Mouse (Mus musculus): ENCODE results near the gene Mrpl21. TPM values are rescaled to one million over a fixed set of nuclear protein-coding genes. Genes with fewer than 3 reads are reported as not detected.

Mrpl21 gene
- total and polyA plus RNA-seq, 3 experiments = 86.0 to 129 (median 116) TPM

DNA sequence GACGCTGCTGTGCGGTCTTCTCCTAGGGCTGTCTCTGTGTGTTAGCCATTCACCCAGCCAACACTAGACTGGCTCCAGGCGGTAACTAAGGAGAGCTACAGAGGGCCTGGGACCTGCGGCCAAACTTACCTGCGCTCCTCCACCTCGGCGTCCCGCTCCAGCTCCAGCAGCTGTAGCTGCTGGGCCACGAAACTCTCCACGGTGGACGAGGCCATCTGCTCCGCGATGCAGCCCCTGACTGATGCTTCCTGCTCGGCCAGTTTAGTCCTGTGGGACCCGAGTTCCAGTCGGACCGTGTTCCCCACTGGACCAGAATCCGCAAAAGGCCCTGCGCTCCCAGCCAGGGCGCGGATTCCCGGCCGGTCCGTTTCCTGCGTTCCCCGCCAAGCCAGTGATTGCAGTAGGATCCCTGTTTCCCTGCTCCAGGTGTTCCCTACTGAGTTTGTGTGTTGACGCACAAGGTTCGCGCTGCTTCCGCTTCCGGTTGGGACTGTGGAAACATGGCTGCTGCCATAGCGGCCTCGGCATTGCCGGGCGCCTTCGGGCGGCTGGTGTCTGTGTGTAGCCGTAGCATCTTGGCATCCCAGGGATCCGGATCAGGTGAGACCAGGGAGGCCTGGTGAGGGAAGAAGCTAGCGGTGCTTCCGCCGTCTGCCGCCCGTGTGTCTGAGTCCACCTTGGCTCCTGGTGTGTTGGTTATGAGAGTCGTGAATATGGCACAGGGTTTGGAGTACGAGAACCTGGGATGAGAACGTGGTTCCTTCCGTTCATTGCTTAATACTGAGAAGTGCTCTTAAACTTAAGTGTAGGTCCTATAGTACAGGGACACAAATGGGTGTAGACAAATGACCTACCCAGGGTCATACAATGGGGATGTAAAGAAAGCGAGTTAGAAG is at the start of gene Mrpl21, which contains the start of gene Ighmbp2 (continued):
- peak; percentile 68; the same call in 1 of the 2 replicates for TF ChIP-seq IRF4 (IDR thresholded peaks at IDR 0.05; ENCODE audit: low read depth, low read length)

DNA sequence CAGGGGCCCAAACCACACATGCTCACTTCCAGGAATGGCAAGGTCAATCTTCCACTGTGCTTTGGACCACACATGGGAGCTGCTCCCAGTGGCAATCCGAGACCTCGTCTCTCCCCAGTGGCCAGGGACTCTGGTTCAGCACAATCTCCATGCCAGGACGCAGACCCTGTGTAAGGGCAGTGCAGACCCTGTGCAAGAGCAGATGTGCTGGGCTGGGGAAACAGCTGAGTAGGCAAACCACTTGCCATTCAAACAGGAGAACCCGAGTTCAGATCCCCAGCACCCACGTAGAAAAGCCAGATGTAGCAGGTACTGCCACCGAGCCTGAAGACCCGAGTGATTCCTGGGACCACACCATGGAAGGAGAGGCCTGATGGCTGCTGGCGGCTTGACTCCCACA is 22.7 kb upstream of the Mrpl21 start:
- peaks cover 45 to 55% of the 10 kb centered on the region in 2 experiments for H3K36me3 ChIP-seq (replicated peaks in 1 of 2; ENCODE audit: control insufficient read depth in 1 of 2, insufficient read depth in 1 of 2, low read length in 1 of 2)
- TF ChIP-seq MXI1 (IDR thresholded peaks at IDR 0.05; ENCODE audit: low read depth, low read length) = no peak
- no peaks in the 10 kb centered on the region for H3K79me2 ChIP-seq (replicated peaks; ENCODE audit: control insufficient read depth, extremely low read depth, insufficient read depth, poor library complexity, severe bottlenecking)
- no peak overlapping the region for H3K27ac ChIP-seq (ENCODE audit: insufficient read depth, low read depth)
- dilution Hi-C loops (cut with MboI; ENCODE audit: extremely low pct_ligation_motif_present, extremely low pct_unique_long_range_greater_than_20kb, low sequenced_read_pairs) (no loop called here), in situ Hi-C loops (cut with MboI; ENCODE audit: low pct_ligation_motif_present, low pct_unique_long_range_greater_than_20kb, low sequenced_read_pairs) (no loop called here)
- no peaks in the 10 kb centered on the region for H3K4me1 ChIP-seq (ENCODE audit: control insufficient read depth in 1 of 2, insufficient read depth in 2 of 2)
- no peaks in the 10 kb centered on the region for H3K9me3 ChIP-seq (replicated peaks; ENCODE audit: low read length)
- no peak overlapping the region for H3K4me2 ChIP-seq (ENCODE audit: insufficient read depth, low read depth, poor library complexity, severe bottlenecking)
- no peak overlapping the region for H3K9ac ChIP-seq (ENCODE audit: insufficient read depth, low read depth)
- H3K4me3 ChIP-seq (replicated peaks in 1 of 3; ENCODE audit: low read depth in 2 of 3, low read length in 2 of 3, poor library complexity in 1 of 3) = no peak overlapping the region
- no peak for DNase-seq (ENCODE audit: extremely low read depth)
- H3K27me3 ChIP-seq (replicated peaks) = no peaks in the 10 kb centered on the region

DNA sequence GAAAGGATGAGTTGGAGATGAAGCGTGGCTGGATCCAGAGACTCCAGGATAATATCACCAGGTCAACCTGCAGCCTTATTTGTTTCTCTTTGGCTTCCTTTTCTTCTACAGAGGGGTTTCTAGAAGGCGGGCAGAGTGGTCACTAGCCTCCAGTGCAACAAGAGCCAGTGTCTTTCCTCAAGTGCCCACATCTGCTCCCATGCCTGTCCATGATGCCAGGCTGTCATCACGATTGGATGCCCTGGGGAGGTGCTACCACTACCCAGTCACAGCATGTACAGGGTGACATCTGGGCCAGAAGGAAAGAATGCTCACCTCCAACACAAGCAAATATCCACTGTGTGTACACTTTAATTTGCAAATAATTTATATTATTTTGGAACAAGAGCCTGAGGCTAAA is 22.1 kb upstream of the Mrpl21 start:
- no peak overlapping the region for H3K27ac ChIP-seq (ENCODE audit: insufficient read depth, low read depth)

DNA sequence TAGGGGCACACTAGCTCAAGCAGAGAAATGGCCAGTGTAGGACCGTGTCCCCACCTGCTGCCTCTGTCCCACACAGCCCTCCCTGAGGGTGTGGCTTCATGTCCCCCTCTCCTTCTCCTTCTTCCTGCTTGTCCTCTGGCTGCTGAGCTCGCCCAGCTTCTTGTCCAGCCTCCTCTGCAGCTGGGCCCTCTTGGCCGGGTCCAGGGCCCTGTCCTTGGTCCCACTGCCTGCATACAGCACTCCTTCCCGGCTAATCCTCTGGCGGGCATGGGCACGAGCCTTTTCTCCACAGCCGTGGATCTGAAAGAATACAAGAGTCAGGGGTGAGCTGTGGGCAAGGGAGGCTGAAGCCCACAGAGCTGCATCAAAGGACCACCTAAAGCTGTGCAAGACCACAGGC is 21.4 kb upstream of the Mrpl21 start:
- H3K9me3 ChIP-seq (replicated peaks; ENCODE audit: low read length) = no peaks in the 10 kb centered on the region
- H3K27me3 ChIP-seq (replicated peaks) = no peaks in the 10 kb centered on the region
- H3K36me3 ChIP-seq (replicated peaks in 1 of 2; ENCODE audit: control insufficient read depth in 1 of 2, insufficient read depth in 1 of 2, low read length in 1 of 2) = peaks cover 58 to 69% of the 10 kb centered on the region in 2 experiments
- in situ Hi-C loops (cut with MboI; ENCODE audit: low pct_ligation_motif_present, low pct_unique_long_range_greater_than_20kb, low sequenced_read_pairs) (no loop called here), dilution Hi-C loops (cut with MboI; ENCODE audit: extremely low pct_ligation_motif_present, extremely low pct_unique_long_range_greater_than_20kb, low sequenced_read_pairs) (no loop called here)
- no peak overlapping the region for H3K4me3 ChIP-seq (replicated peaks in 1 of 3; ENCODE audit: low read depth in 2 of 3, low read length in 2 of 3, poor library complexity in 1 of 3)
- H3K79me2 ChIP-seq (replicated peaks; ENCODE audit: control insufficient read depth, extremely low read depth, insufficient read depth, poor library complexity, severe bottlenecking) = no peaks in the 10 kb centered on the region
- no peak overlapping the region for H3K27ac ChIP-seq (ENCODE audit: insufficient read depth, low read depth)
- H3K4me2 ChIP-seq (ENCODE audit: insufficient read depth, low read depth, poor library complexity, severe bottlenecking) = no peak overlapping the region
- H3K4me1 ChIP-seq (ENCODE audit: control insufficient read depth in 1 of 2, insufficient read depth in 2 of 2) = no peaks in the 10 kb centered on the region
- TF ChIP-seq CTCF (conservative IDR thresholded peaks at IDR 0.05 in 1 of 2, IDR thresholded peaks at IDR 0.05 in 1 of 2; ENCODE audit: low read depth in 2 of 2, low read length in 2 of 2) = no peak
- TF ChIP-seq USF1 (IDR thresholded peaks at IDR 0.05; ENCODE audit: low read depth, low read length) = no peak
- TF ChIP-seq TBP (conservative IDR thresholded peaks at IDR 0.05; ENCODE audit: low read depth, low read length) = no peak
- no peak for TF ChIP-seq NRF1 (IDR thresholded peaks at IDR 0.05; ENCODE audit: low read depth, low read length)
- no peak for TF ChIP-seq USF2 (conservative IDR thresholded peaks at IDR 0.05; ENCODE audit: low read depth, low read length)
- TF ChIP-seq IRF4 (IDR thresholded peaks at IDR 0.05; ENCODE audit: low read depth, low read length) = no peak
- TF ChIP-seq ZKSCAN1 (IDR thresholded peaks at IDR 0.05; ENCODE audit: borderline replicate concordance, low read depth, low read length) = no peak
- TF ChIP-seq CHD2 (IDR thresholded peaks at IDR 0.05; ENCODE audit: low read length) = no peak
- no peak for TF ChIP-seq JUND (conservative IDR thresholded peaks at IDR 0.05; ENCODE audit: low read depth, low read length)
- no peak for TF ChIP-seq ZC3H11A (IDR thresholded peaks at IDR 0.05; ENCODE audit: low read depth, low read length)
- TF ChIP-seq MYC (IDR thresholded peaks at IDR 0.05; ENCODE audit: low read depth, low read length) = no peak
- no peak for TF ChIP-seq MAFK (IDR thresholded peaks at IDR 0.05; ENCODE audit: insufficient replicate concordance, low read length)
- TF ChIP-seq HCFC1 (IDR thresholded peaks at IDR 0.05; ENCODE audit: low read depth, low read length) = no peak
- no peak for TF ChIP-seq POLR2A (IDR thresholded peaks at IDR 0.05; ENCODE audit: low read depth, low read length)
- TF ChIP-seq ELF1 (IDR thresholded peaks at IDR 0.05; ENCODE audit: low read depth, low read length) = no peak
- TF ChIP-seq PAX5 (IDR thresholded peaks at IDR 0.05; ENCODE audit: low read length) = no peak
- TF ChIP-seq E2F4 (IDR thresholded peaks at IDR 0.05; ENCODE audit: insufficient replicate concordance, low read depth, low read length) = no peak
- no peak overlapping the region for H3K9ac ChIP-seq (ENCODE audit: insufficient read depth, low read depth)
- no peak for DNase-seq (ENCODE audit: extremely low read depth)

More for the DNA sequence above, 22.1 kb upstream of the Mrpl21 start:
- no peaks in the 10 kb centered on the region for H3K9me3 ChIP-seq (replicated peaks; ENCODE audit: low read length)
- no peaks in the 10 kb centered on the region for H3K27me3 ChIP-seq (replicated peaks)
- H3K4me1 ChIP-seq (ENCODE audit: control insufficient read depth in 1 of 2, insufficient read depth in 2 of 2) = no peaks in the 10 kb centered on the region
- in situ Hi-C loops (cut with MboI; ENCODE audit: low pct_ligation_motif_present, low pct_unique_long_range_greater_than_20kb, low sequenced_read_pairs) (no loop called here), dilution Hi-C loops (cut with MboI; ENCODE audit: extremely low pct_ligation_motif_present, extremely low pct_unique_long_range_greater_than_20kb, low sequenced_read_pairs) (no loop called here)
- H3K4me2 ChIP-seq (ENCODE audit: insufficient read depth, low read depth, poor library complexity, severe bottlenecking) = no peak overlapping the region
- no peak overlapping the region for H3K9ac ChIP-seq (ENCODE audit: insufficient read depth, low read depth)
- peaks cover 50 to 61% of the 10 kb centered on the region in 2 experiments for H3K36me3 ChIP-seq (replicated peaks in 1 of 2; ENCODE audit: control insufficient read depth in 1 of 2, insufficient read depth in 1 of 2, low read length in 1 of 2)
- H3K79me2 ChIP-seq (replicated peaks; ENCODE audit: control insufficient read depth, extremely low read depth, insufficient read depth, poor library complexity, severe bottlenecking) = no peaks in the 10 kb centered on the region
- no peak overlapping the region for H3K4me3 ChIP-seq (replicated peaks in 1 of 3; ENCODE audit: low read depth in 2 of 3, low read length in 2 of 3, poor library complexity in 1 of 3)
- no peak for DNase-seq (ENCODE audit: extremely low read depth)
- TF ChIP-seq ELF1 (IDR thresholded peaks at IDR 0.05; ENCODE audit: low read depth, low read length) (no peak), NRF1 (IDR thresholded peaks at IDR 0.05; ENCODE audit: low read depth, low read length) (no peak), USF2 (conservative IDR thresholded peaks at IDR 0.05; ENCODE audit: low read depth, low read length) (no peak), MAX (IDR thresholded peaks at IDR 0.05; ENCODE audit: low read length) (no peak), JUN (IDR thresholded peaks at IDR 0.05; ENCODE audit: insufficient read depth, low read depth, low read length) (no peak), ZNF384 (IDR thresholded peaks at IDR 0.05; ENCODE audit: low read depth, low read length) (no peak), POLR2A (IDR thresholded peaks at IDR 0.05; ENCODE audit: low read depth, low read length) (no peak), IRF4 (IDR thresholded peaks at IDR 0.05; ENCODE audit: low read depth, low read length) (no peak), ETS1 (conservative IDR thresholded peaks at IDR 0.05; ENCODE audit: low read depth, low read length) (no peak), TBP (conservative IDR thresholded peaks at IDR 0.05; ENCODE audit: low read depth, low read length) (no peak)
